Mouse (Mus musculus) thymus, postnatal 36 days (tissue): ENCODE measurements around the gene Tmem87b.

Experiments used
- DNase-seq, 2 experiments: peaks; one replicate each; pipeline ENCODE4 v3.0.0; 2022; ENCODE audit warnings: mixed read lengths in 2 of 2

The Tmem87b gene

GRCm38 (mm10) chr2:128820631-128821030 is 2.7 kb downstream of the Tmem87b start:
- no peak for DNase-seq

- DNase-seq, result no peak
Measured at GRCm38 (mm10) chr2:128823893-128824292, 6.0 kb downstream of the Tmem87b start.

DNA sequence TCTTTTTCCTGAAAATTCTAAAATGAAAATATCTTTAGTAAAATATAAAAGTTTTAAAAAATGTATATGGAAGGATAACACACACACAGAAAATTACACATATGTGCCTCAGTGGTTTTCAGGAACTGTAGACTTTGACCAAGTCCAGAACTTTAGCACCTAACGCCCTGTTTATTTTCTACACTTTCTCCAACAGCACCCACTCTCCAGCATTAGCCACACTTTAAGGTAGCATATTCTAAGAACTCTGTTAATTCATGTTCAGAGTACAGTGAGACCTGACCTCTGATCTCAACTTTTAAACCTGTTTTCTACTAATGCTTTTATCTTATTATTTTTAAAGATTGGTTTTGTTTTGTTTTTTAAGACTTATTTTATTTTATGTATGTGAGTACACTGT is 9.9 kb downstream of the Tmem87b start:
- DNase-seq, result no peak

GRCm38 (mm10) chr2:128832611-128833010 is 14.7 kb downstream of the Tmem87b start:
- DNase-seq, result no peak

GRCm38 (mm10) chr2:128833035-128833434 is 15.1 kb downstream of the Tmem87b start:
- no peak for DNase-seq

DNA sequence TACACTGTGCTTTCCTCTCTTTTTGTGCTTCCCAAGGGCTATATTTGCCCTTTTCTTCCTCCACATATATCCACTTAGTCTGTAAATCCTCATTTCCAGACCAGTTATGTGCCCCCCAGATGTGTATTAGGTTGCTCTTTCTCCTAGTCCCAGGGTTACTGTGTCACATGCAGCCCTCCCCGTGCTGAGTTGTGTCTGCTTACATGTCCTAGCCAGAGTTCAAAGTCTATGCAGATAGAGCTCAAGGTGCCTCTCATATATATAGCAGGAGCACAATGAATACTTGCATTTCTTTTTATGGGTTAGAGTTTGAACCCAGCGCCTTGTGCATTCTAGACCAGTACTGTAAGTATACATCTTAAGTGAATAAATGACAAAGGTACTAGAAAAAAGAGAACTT is 15.5 kb downstream of the Tmem87b start:
- DNase-seq, result no peak

DNA sequence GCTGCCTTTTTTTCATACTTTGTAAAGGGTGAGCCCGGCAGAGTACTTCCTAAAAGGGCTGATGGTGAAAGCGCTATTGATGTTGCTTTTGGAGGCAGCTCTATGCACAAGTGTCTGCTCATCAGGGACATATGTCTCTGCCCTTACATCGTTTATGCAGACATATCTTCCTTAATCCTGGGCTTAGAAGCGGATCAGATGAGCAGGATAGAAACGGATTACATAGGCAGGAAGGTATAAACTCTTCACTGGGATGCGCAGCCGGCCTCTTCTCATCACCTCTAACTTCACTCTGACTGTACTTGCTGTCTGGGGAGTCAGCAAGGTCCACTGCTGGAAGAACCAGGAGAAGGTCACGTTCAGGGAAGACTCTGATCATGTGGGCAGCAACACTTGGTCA is 19.6 kb downstream of the Tmem87b start:
- DNase-seq, result no peak

DNA sequence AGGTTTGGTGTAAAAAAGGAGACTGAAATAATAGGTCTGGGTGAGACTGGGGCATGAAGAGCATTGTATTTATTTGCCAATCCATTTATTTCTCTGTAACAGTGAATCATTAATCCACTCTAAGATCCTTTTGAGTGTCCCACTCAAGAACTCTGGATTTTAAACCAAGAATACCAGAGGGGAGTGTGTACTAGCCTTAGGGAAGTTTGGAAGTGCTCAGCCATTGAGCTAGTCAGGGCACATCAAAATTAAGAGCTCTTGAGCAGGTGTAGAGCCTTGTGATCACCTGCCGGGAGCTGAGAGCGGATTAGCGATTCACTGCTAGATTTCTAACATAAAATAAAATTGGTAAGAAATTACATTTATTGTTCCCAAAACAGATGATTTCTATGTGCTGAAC is 20.7 kb downstream of the Tmem87b start:
- no peak for DNase-seq

DNA sequence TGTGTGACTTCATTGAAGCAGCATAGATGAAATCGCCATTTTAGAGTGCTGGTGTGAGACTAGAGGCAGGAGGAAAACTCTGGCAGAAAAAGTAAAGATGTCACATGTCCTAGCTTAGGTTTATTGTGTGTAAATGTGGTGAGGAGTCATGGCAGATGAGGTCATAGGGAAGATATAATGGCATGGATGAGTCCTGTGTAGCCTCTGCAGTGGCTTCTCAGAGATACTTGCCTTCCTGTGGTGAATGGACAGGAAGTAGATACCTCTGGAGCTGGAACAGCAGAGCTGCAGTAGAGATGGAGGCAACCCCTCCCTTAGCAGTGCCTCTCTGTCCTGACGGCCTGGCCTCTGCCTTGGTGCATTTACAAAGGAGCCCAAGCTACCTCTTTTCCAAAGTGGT is 21.6 kb downstream of the Tmem87b start:
- DNase-seq, result no peak

- DNase-seq, result no peak
Measured at GRCm38 (mm10) chr2:128842437-128842836, 24.5 kb downstream of the Tmem87b start.

DNA sequence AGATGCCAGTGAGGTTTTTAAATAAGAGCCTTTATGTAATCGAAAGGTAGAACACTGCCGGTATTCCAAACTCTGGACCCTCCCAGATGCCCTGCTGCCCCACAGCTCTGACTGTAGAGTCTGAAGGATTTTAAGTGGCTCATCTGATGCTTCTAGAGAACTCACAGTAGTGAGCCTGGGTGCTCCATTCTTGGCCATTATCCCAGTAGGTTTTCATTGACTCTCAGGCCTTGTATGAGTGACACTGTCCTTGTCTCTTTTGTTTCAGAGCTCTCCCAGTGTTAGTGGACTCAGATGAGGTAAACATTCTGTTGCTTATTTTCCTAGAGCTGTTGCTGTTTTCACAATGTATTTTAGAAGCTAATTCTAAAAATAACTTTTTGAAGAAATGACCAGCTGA is 32.1 kb downstream of the Tmem87b start:
- no peak for DNase-seq

DNA sequence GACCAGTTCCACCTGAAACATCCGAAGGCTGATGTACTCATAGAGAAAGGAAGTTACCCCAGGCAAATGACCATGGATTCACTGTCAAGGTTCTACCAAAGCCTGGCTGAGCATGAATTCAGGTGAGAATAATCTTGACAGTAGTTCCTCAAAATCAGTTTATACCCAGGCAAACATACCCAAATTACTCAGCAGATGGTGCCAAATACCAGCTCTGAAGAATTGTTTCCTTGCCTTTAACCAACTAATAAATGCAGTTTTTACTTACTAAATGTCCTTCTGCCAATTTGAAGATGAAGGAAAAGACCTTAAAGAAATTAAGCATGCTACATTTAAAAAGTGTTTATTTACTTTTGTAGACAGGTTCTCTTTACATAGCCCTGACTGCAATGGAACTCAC is 38.8 kb downstream of the Tmem87b start:
- no peak for DNase-seq

- DNase-seq, result no peak
Measured at GRCm38 (mm10) chr2:128858962-128859361, 41.0 kb downstream of the Tmem87b start.

GRCm38 (mm10) chr2:128859861-128860260 is 41.9 kb downstream of the Tmem87b start:
- no peak for DNase-seq

DNA sequence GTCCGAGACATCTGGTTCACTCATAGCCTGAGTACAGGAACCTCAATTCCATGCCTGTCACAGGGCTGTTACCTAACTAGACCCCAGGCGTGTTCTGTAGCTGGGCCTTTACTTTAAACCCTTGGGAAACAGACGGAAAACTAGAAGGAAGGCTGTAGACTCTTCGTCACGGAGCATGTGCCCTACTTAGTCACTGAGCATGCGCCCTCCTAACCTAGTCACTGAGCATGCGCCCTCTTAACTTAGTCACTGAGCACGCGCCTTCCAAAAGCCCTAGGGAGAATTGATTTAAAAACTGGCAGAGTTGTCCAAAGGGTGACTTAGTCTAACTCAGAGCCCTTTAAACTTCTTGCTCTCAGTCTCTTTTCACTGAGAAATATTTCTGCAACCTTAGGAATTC is 44.7 kb downstream of the Tmem87b start, which contains the start of gene Fbln7:
Fbln7 (plus strand) TSS at position 346 of the 400 bp plus-strand sequence.
- no peak for DNase-seq

GRCm38 (mm10) chr2:128863777-128864331 is 45.9 kb downstream of the Tmem87b start:
- DNase-seq, result no peak

- no peak for DNase-seq
Measured at GRCm38 (mm10) chr2:128865061-128865460, 47.1 kb downstream of the Tmem87b start.

GRCm38 (mm10) chr2:128871656-128872055 is 53.7 kb downstream of the Tmem87b start:
- DNase-seq, result no peak

- DNase-seq, result no peak
Measured at GRCm38 (mm10) chr2:128872256-128872655, 54.3 kb downstream of the Tmem87b start.

DNA sequence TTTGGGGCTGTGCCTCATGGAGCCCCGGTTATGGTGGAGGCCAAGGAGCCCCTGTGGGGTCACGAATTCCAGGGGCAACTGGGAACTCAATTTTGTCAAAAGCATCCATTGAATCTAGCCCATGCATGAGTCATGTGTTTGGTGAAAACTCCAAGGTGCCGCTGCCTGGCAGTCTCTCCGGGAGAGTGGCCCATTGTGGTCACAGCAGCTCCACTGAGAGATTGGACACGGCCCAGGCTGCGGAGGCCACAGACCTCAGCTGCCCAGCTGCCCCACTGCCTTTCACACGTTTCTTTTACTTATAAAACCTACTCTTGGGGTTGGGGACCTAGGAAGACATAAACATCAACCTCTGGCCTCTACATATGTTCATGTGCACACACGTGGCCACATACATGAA is 57.6 kb downstream of the Tmem87b start:
- DNase-seq, result no peak

DNA sequence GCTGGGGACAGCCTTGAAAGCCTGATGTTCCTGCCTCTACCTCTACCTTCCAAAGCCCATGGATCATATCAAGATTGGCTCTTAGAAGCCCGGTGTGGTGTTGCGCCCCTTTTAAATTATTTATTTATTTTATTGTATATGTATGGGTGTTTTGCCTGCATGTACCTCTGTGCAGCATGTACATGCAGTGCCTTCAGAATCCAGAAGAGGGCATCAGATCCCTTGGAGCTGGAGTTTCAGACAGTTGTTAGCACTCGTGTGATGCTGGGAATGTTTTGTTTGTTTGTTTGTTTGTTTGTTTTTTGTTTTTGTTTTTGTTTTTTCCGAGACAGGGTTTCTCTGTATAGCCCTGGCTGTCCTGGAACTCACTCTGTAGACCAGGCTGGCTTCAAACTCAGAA is 63.3 kb downstream of the Tmem87b start:
- DNase-seq, result peak; percentile 20 to 24

DNA sequence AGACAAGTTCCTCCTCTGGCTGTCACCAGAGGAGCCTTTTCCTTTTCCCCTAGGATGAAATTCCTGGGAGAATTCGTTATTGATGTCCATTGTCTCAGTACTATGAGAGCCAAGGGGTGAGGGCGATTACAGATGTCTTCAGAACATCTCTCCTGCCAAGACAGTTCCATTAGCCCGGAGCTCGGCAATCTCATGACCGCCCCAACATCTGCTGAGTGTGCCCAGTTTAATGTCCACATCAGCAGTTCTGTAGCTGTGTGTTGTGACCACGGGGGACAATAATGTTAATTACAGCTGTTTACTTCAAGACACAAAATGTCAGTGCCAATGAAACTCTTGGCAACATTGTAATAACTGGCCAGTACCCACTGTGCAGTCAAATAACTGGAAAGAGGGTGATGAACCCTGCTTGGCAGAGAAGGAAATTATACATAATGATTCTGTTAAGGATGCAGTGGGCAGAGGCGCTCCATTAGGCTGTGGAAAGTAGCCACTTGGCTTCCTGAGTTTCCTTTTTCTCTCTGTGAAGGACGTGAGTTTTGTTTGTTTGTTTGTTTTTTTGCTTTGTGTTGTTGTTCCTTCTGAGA is 67.4 kb downstream of the Tmem87b start:
- no peak for DNase-seq

DNA sequence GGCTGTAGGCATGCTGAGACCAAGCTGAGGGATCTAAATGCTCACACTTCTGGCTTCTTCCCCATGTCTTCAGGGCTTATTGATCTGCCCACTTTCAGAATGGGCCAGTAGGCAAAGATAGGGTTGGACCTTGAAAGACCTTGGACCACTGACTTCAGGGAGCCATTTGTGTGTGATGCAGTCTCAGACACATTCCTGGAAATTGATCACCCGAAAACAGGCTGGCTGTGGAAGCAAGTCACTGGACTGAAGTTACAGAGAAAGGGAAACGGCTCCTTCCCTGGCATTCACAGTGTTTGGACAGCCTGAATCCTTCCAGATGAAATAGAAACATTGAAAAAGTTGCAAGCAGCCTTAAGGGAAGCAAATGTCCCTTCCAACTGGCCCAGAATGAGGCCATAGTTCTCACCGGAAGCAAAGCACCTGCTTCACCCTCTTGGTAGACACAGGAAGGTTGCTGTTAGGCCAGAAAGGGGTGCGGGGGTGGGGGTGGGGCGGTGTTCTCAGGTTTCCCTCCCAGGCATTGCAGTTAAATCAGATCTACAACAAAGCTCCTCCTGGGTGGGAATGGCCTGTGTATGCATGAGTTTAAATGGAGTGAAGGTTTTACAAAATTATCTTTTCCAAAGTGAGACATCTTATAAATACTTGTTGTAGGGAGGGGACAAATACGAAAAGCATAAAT is 70.1 kb downstream of the Tmem87b start:
- no peak for DNase-seq

DNA sequence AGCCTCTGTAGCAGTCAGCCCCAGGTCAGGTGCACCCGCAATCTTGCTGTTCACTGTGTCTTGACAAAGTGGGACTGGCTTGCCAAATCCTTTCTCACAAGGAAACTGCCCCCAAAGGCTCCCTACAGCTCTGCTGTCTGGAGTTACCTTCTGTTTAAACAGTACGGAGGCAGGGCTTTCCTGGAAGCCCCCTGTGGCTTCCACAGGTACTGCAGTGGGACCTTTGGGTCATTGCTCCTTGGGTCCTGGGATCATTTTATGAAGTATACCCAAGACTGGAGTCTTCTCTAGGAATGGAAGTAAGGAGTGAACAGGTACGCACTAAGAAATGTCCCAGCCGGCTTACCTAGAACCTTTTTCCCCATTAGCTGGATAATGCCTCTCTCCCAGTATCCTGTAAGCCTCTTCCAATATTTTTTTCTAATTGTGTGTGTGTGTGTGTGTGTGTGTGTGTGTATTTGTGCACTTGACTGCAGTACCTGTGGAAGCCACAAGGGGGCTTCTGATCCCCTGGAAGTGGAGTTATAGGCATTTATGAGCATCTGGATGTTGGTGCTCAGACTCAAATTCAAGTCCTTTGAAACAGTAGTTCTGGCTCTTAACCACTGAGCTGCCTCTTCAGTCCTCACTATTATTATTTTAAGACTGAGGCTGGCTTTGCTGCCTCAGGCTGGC is 72.9 kb downstream of the Tmem87b start:
- DNase-seq, result no peak
